Mouse (Mus musculus) naive thymus-derived CD4-positive, alpha-beta T cell, adult 5 months (primary cell): ENCODE data around the gene Zic5. TPM values are rescaled to one million over a fixed set of nuclear protein-coding genes. Genes with fewer than 3 reads are reported as not detected.

Source experiments
- polyA plus RNA-seq: library from polyadenylated mRNA; unstranded; fragments of 100-300 nt; shearing (Covaris generic); gene quantifications from one replicate; pipeline ENCODE4 v1.2.1, GENCODE M21; 2017

The Zic5 gene
- polyA plus RNA-seq: 0.07 TPM

DNA sequence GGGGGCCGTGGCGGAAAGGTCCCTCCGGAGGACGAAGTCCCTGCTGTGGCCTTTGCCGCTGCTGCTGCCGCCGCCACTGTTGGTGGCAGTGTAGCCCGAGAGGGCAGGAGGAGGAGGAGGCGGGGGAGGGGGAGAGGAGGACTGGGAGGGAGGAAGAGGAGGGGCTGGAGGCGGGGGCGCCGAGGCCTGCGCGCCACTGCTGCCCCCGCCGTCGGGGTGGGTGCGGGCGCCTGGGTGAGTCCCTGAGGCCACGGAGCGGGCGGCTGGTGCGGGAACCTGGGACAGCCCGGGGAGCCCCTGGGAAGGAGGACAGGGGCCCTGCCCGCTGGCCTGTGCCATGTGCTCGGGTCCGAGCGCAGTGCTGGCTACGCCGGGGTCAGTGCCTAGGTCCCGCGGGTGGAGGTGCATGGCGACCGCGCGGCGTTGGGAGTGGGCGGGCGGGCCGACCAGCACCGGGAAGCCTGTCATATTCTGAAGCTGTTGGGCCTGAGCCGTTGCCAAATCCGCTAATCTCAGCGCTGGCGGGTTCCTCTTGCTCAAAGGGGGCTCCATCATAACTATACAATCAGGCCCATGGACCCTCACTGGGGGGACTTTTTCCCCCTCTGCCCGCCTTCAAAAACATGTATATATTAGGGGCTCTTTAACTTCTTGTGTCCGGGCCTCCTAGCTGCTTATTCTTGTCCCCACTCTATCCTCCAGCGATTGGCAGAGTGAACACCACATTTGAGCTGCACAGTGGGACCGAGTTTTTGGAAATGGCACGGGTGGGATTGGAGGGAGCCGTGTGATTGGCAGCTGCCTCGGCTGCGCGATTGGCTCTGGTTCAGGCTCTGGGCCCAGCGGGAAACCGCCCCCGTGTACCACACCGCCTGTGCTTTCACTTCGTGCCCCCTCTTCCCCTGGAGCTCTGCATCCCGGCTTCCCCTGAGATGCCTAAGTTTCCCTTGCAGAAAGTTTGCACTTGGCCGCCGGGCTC, at the start of gene Zic5:
TSS of gene Zic5 (minus strand) at position 915 of the 979 bp plus-strand sequence.

DNA sequence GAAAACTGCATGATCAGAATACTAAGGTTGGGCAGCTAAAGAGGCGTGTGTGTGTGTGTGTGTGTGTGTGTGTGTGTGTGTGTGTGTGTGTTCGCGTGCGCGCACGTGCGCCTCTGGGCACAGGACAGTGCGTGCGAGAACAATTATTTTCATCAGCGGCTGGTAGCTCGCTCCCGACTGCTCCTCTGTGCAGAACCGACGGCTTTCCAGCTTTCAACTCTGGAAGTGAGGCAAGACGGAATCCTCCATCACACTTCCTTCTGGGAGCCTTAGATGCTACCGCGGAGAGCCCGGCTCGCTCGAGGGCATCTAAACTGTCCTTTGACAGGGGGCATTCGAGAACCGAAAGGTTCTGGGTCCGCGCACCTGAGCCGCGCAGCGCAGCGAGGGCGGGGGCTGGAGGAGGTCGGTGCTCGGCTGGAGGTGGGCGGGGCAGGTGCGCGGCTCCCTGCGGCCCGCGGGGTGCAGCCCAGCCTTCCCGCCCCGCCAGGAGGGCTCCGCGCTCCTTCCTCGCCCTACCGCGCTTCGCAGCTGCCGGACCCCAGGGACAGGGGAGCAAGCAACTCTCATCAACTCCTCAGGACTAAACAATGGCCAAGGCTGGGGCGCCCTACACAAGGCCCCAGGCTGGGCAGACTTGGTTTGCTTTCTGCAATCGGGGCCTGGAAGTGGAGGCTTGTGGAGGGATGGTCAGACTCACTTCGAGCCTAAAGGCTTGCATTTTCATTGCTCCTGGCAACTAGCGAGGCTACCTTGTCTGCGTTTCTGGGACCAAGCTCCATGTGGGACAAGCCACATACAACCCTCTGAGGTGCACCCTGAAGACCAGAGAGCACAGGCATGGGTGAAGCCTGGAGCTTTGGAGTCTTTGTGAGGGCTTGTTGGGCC, 25.2 kb upstream of the Zic5 start, which contains the start of gene Gm10837:
TSS of gene Gm10837 (plus strand) at position 146 of the 888 bp plus-strand sequence.

DNA sequence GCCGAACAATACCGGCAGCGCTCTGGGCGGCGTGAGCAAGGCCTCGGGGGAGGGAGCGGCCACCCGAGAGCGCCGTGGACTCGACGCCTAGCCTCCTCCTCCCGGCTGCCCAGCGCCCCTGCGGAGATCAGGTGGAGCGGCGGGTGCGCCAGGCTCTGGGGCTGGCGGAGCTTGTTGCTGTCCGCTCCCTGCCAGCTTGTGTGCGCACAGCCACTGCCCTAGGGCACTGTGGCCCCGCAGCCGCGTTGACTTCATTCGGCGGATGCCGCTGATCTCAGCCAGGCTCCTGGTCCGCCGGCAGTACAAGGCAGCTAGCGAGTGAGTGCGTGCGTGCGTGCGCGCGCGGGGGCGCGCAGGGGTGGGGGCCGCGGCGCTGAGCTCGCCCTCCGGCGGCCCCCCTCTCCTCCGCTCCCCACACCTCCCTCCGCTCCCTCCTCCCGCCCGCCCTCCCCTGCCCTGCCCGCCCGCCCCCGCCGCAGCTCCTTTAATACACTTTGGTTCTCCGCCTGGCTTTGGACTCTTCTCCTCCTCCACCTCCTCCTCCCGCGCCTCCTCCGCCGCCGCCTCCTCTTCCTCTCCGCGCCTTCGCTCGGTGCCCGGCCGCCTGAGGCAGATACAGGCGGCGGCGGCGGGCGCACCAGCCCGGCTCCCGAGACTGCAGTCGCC, 9.5 kb upstream of the Zic5 start, which contains the start of gene Zic2:
TSS of gene Zic2 (plus strand) at position 545 of the 666 bp plus-strand sequence.

DNA sequence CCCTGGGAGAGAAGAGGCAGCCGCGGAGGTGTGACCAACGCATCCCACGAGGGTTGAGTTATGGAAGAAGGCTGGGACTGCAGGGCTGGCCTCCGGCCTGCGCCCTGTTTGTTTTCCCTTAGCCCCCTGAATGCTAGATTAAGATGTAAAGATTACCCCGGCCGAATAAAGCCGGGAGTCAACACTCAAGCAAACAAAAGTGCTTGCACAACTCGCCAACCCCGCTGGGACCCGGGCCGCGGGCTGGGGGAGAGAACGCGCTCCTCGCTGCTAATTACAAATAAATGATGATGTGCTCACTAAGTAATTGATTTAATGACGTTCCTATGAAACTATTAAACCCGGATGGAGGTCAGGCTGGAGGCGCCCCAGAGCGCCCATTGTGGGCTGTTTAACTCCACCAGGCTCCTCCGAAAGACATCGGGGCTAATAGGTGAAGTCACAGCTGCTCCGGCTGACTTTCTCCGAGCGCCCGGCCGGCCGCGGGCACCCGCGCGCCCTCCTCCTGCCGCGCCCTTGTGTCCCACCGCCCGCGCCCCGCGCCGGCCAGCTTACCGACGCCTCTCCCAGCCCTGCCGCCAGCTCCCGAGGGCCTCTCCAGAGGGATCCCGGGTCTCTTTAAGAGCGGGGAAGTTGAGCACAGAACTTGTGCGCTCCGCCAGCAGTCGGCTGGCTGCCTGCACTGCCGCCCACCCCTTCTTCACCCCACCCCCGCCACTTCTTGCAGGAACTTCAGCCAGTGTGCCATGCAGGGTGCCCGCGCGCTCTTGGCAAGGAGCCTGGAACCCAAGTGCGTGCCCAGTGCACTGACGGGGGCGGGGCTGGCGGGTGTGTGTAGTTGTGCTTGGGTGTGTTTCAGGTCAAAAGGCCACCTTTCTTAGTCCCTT, 14.7 kb downstream of the Zic5 start, which contains the start of gene Gm5089:
TSS of gene Gm5089 (minus strand) at position 620 of the 887 bp plus-strand sequence.

Other genes starting within 250 kb of the Zic5 start
- gene Gm5089, start 14.6 kb downstream of the Zic5 start, polyA plus RNA-seq: not detected
- gene Zic2, start 9.8 kb upstream of the Zic5 start, polyA plus RNA-seq: not detected
- gene Gm10837, start 24.9 kb upstream of the Zic5 start, polyA plus RNA-seq: not detected
- gene Pcca, start 68.6 kb upstream of the Zic5 start, polyA plus RNA-seq: 31.9 TPM